Mouse (Mus musculus) embryonic fibroblast, embryonic 13.5 days (primary cell): ENCODE results near the gene Camta1.

Experiments used
- CTCF ChIP-seq: IDR thresholded peaks from 2 replicates; pipeline ENCODE4 v1.5.1; 2011; ENCODE audit warnings: mild to moderate bottlenecking, control low read depth, low read length, moderate library complexity, borderline replicate concordance; ENCODE audit not compliant: insufficient read depth
- POLR2A ChIP-seq: IDR thresholded peaks from 2 replicates; pipeline ENCODE4 v1.6.1; 2011; ENCODE audit warnings: low read depth, mild to moderate bottlenecking, control low read depth, low read length, moderate library complexity

DNA sequence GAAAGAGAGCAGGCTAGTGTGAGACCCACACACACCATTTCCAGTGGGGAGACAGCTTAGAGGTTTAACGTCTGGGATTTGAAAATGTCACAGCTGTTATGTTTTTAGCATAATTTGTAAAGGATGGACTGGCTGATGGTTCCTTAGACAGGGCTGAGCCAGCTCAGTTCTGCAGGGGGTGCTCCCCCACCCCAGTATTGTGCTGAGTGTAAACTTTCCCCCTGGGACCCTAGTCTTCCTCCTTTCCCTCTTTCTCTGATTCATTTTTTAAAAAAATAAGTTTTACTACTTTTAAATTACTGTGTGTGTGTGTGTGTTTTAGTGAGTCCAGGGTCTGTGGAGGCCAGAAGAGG is 904.6 kb downstream of the Camta1 start:
- no peak for TF ChIP-seq CTCF
- no peak for TF ChIP-seq POLR2A
